Mouse (Mus musculus) kidney, postnatal 10 days (tissue): ENCODE data around the gene Srsf6.
A peak's percentile ranks its signal among the peaks of the same experiment; 100 is the strongest.

Source experiments
- DNase-seq: peaks from one replicate; pipeline ENCODE4 v3.0.0; 2021; ENCODE audit warnings: mixed read lengths

Srsf6 gene

GRCm38 (mm10) chr2:162934421-162934820, 3.1 kb downstream of the Srsf6 start:
- no peak for DNase-seq

- no peak for DNase-seq
Observed at GRCm38 (mm10) chr2:162935700-162936099, 4.4 kb downstream of the Srsf6 start.

GRCm38 (mm10) chr2:162939562-162939961, 8.2 kb downstream of the Srsf6 start:
- DNase-seq: no peak

GRCm38 (mm10) chr2:162943148-162943846, 12.0 kb downstream of the Srsf6 start, which contains the start of gene L3mbtl1:
L3mbtl1 (plus strand) TSS chr2:162943472.
- peak; percentile 48 for DNase-seq

GRCm38 (mm10) chr2:162943931-162944330, 12.6 kb downstream of the Srsf6 start:
- DNase-seq: no peak

DNA sequence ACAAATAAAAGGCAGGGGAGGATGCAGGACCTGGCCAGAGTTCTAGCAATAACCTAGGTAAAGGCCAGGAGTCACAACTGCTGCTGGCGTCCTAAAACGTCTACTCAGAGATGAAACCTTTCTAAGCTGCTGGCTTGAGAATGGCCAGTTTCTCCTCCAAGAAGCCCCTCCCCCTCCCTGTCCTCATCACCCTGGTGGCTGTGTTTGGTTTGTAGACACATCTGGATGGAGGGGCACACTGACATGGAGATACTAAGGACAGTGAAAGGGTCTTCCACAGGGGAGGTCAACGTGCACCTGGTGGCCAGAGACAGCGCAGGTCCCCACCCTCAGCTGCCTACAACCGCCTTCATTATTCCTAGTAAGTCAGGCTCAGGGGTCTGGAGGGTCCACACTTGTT, 15.6 kb downstream of the Srsf6 start:
- no peak for DNase-seq

- peak; percentile 65 for DNase-seq
Observed at GRCm38 (mm10) chr2:162947736-162948135, 16.4 kb downstream of the Srsf6 start.

GRCm38 (mm10) chr2:162948221-162948620, 16.9 kb downstream of the Srsf6 start:
- DNase-seq: no peak

DNA sequence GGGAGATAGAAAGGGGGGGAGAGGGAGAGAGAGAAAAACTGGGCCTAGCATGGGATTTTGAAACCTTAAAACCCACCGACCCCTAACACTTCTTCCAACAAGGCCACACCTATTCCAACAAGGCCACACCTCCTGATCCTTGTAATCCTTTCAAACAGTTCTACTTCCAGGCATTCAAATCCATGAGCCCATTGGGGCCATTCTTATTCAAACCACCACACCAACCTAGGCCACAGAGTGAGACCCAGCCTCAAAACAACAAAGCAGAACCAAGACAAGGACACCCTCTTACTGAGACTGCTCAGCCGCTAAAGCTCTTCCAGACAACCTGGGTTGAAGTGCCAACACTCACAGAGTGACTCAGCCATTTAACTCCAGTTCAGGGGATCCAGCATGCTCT, 19.4 kb downstream of the Srsf6 start:
- DNase-seq: no peak

- no peak for DNase-seq
Observed at GRCm38 (mm10) chr2:162956843-162957242, 25.5 kb downstream of the Srsf6 start.

- no peak for DNase-seq
Observed at GRCm38 (mm10) chr2:162961321-162961720, 30.0 kb downstream of the Srsf6 start.

- no peak for DNase-seq
Observed at GRCm38 (mm10) chr2:162966734-162967133, 35.4 kb downstream of the Srsf6 start.

GRCm38 (mm10) chr2:162968357-162968756, 37.0 kb downstream of the Srsf6 start:
- peak; percentile 67 for DNase-seq

DNA sequence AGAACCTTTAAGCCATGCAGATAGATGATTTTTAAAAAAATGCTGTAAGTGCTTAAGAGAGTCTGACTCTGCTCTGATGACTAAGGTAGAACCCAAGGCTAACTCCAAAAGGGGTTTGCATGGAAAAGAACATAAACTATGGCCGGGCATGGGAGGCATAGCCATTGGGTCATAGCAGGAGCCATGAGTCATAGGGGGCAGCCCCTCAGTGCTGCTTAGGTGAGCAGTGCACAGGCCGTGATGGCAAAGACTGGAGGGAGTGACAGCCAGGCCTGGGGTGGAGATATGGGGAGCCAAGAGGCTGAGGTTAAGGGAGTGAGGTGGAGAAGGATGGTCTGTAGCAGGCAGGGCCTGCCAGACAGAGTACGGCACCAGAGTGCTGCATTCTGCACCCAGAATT, 37.8 kb downstream of the Srsf6 start:
- no peak for DNase-seq

- DNase-seq: no peak
Observed at GRCm38 (mm10) chr2:162970896-162971295, 39.6 kb downstream of the Srsf6 start.

DNA sequence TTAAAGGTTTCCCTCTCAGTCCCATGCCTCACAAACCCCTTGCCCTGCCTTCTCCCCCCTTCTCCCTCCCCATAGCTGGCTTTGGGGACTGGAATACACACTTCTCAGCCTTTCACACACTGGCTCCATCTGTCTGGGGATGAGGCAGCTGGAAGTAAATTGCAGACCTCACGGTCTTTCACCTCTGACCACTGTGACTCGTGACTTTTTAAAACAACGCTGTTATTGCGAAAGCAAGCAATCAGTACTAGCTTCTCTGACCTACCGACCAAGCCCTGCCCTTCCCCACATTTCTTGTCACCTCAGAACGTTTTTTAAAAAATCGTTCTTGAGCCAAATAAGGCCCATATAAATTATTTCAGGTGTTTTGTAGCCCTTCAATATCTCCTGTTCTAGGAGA, 41.4 kb downstream of the Srsf6 start:
- DNase-seq: no peak

GRCm38 (mm10) chr2:162973206-162973605, 41.9 kb downstream of the Srsf6 start:
- no peak for DNase-seq

- DNase-seq: no peak
Observed at GRCm38 (mm10) chr2:162973637-162974036, 42.3 kb downstream of the Srsf6 start.

DNA sequence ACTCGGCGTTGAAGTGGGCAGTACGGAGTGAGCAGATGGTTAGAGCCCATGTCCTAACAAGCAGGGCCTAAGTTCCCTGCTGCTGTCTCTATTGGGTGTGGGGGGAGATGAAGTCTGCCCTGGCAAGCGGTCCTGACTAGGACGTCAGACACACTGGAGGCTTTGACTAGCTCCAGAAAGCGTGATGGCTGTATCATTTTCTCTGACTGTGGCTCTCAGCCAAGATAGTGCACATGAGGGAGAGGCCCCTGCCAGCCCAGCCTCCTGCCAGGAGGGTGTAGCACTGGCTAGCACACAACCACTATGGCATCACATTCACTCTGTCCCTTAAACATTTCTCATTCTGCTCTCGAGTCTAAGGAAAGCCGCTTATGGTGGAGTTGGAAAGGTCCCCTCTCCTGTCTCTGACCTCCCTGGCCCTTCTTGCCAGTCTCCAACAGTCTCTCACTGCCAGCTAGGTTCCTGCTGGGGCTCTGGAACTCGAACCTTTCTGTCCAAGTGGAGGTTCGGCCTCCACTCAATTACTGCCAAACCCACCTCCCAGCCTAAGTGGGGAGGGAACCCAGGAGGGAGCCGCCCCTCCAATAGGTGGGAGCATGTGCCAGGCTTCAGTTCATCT, 43.9 kb downstream of the Srsf6 start:
- DNase-seq: no peak

GRCm38 (mm10) chr2:162976001-162976400, 44.7 kb downstream of the Srsf6 start:
- peak; percentile 63 for DNase-seq

DNA sequence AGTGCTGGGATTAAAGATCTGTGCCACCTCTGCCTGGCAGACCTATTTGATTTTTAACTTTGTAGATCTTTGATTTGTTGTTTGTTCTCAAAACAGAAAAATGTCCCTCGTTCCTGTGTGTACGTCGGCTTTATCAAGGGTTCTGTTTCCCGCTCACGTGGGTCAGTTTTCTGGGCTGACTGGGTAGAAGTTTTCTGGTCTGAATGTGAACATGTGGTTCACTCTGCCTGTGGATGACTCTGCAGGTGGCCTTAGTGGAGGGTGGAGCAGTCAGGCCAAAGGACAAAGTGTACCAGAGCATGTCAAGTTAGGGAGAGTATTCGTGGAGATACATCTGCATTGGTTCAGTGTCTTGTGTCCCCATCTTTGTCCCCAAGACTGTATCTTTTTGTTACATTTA, 53.1 kb downstream of the Srsf6 start:
- no peak for DNase-seq

DNA sequence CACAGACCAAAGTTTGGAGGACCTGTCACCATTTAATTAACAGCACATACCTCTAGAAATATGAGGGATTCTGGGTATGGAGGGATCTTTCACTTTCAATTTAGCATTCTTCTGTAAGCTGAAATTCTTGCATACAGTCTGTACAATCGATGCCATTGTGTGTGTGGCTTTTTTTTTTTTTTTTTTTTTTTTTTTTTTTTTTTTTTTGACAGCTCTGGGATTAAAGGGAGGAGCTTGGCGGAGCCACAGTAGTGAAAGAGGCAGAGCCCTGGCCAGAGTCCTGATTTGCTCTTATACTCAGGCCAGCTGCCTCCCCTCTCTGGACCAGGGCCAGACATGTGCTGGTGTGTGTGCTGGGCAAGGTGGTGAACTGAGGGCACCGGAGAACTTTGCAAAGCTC, 54.6 kb downstream of the Srsf6 start:
- peak; percentile 89 for DNase-seq
